Mouse (Mus musculus) lung, embryonic 15.5 days (tissue): ENCODE measurements around the gene Atrnl1. TPM values are rescaled to one million over a fixed set of nuclear protein-coding genes. Genes with fewer than 3 reads are reported as not detected.

Experiments
- ATAC-seq: fragments of 200-750 bp; cut with Nextera tagmentation; 2 replicates; pipeline ENCODE4 v1.8.0; 2017; ENCODE audit warnings: moderate number of reproducible peaks, borderline replicate concordance; ENCODE audit not compliant: low FRiP score, low TSS enrichment; ENCODE audit errors: extremely low read depth
- H3K27ac ChIP-seq: fragments of 300-500 bp; sonication (generic); 2 replicates; pipeline ENCODE4 v1.5.1; 2015; ENCODE audit warnings: moderate library complexity, mild to moderate bottlenecking, inconsistent platforms
- H3K27me3 ChIP-seq: fragments of 300-500 bp; sonication (generic); 2 replicates; pipeline ENCODE4 v1.6.1; 2015; ENCODE audit warnings: inconsistent platforms
- H3K36me3 ChIP-seq: fragments of 300-500 bp; sonication (generic); 2 replicates; pipeline ENCODE4 v1.6.1; 2015; ENCODE audit warnings: inconsistent platforms
- H3K4me1 ChIP-seq: fragments of 300-500 bp; sonication (generic); 2 replicates; pipeline ENCODE4 v1.6.1; 2015; ENCODE audit warnings: inconsistent platforms
- H3K4me2 ChIP-seq: fragments of 300-500 bp; sonication (generic); 2 replicates; pipeline ENCODE4 v1.6.1; 2015; ENCODE audit warnings: inconsistent platforms, mild to moderate bottlenecking, moderate library complexity
- H3K4me3 ChIP-seq: fragments of 300-500 bp; sonication (generic); 2 replicates; pipeline ENCODE4 v1.5.1; 2015; ENCODE audit warnings: mild to moderate bottlenecking, inconsistent platforms
- H3K9ac ChIP-seq: fragments of 300-500 bp; sonication (generic); 2 replicates; pipeline ENCODE4 v1.6.1; 2015; ENCODE audit warnings: inconsistent platforms
- H3K9me3 ChIP-seq: fragments of 300-500 bp; sonication (generic); 2 replicates; pipeline ENCODE4 v1.6.1; 2016; ENCODE audit warnings: inconsistent platforms
- WGBS: fragments of 180-500 bp; shearing (Covaris S2); methylation state at CpG from one replicate; pipeline ENCODE4 v1.1.7; 2015; 5-methylcytosine and 5-hydroxymethylcytosine counted together
- polyA plus RNA-seq: library from polyadenylated mRNA; unstranded; fragments of >200 nt; fragmentation: Nextera tagmentation; extraction: Ambion mirVana; gene quantifications from 2 replicates; pipeline ENCODE4 v1.2.1, GENCODE M21; 2015

Gene Atrnl1
- polyA plus RNA-seq, 1 experiment from 2014 or later: 5.3 TPM

- 89% methylated on average over 5 of the region's 5 CpGs for WGBS
- ATAC-seq: no peak
- no peak overlapping the region for H3K4me3 ChIP-seq
- no peak overlapping the region for H3K27ac ChIP-seq
- H3K4me1 ChIP-seq: no peaks in the 10 kb centered on the region
- H3K27me3 ChIP-seq: no peaks in the 10 kb centered on the region
- H3K9me3 ChIP-seq: no peaks in the 10 kb centered on the region
- H3K4me2 ChIP-seq: no peak overlapping the region
- no peaks in the 10 kb centered on the region for H3K36me3 ChIP-seq
- H3K9ac ChIP-seq: no peak overlapping the region
Measured at GRCm38 (mm10) chr19:58099539-58099938, 488.7 kb downstream of the Atrnl1 start.

GRCm38 (mm10) chr19:58100381-58100780 lies 489.5 kb downstream of the Atrnl1 start:
- Histone ChIP-seq H3K9ac (no peak overlapping the region), H3K36me3 (no peaks in the 10 kb centered on the region), H3K4me3 (no peak overlapping the region), H3K4me2 (no peak overlapping the region), H3K27ac (no peak overlapping the region), H3K27me3 (no peaks in the 10 kb centered on the region), H3K4me1 (no peaks in the 10 kb centered on the region), H3K9me3 (no peaks in the 10 kb centered on the region)
- WGBS: 49% methylated on average over 4 of the region's 4 CpGs
- no peak for ATAC-seq

- Histone ChIP-seq H3K27me3 (no peaks in the 10 kb centered on the region), H3K4me3 (no peak overlapping the region), H3K4me2 (no peak overlapping the region), H3K4me1 (no peaks in the 10 kb centered on the region), H3K27ac (no peak overlapping the region), H3K9ac (no peak overlapping the region), H3K9me3 (no peaks in the 10 kb centered on the region), H3K36me3 (no peaks in the 10 kb centered on the region)
- no peak for ATAC-seq
- 62% methylated on average over 7 of the region's 7 CpGs for WGBS
Measured at GRCm38 (mm10) chr19:58104544-58104943, 493.7 kb downstream of the Atrnl1 start.

GRCm38 (mm10) chr19:58107632-58108031 lies 496.8 kb downstream of the Atrnl1 start:
- Histone ChIP-seq H3K4me2 (no peak overlapping the region), H3K36me3 (no peaks in the 10 kb centered on the region), H3K27me3 (no peaks in the 10 kb centered on the region), H3K4me3 (no peak overlapping the region), H3K9me3 (no peaks in the 10 kb centered on the region), H3K9ac (no peak overlapping the region), H3K27ac (no peak overlapping the region), H3K4me1 (no peaks in the 10 kb centered on the region)
- ATAC-seq: no peak
- WGBS: 69% methylated on average over 10 of the region's 10 CpGs

GRCm38 (mm10) chr19:58110491-58110890 lies 499.7 kb downstream of the Atrnl1 start:
- no peak overlapping the region for H3K27ac ChIP-seq
- no peaks in the 10 kb centered on the region for H3K4me1 ChIP-seq
- no peak for ATAC-seq
- H3K4me2 ChIP-seq: no peak overlapping the region
- H3K27me3 ChIP-seq: no peaks in the 10 kb centered on the region
- no peak overlapping the region for H3K9ac ChIP-seq
- no peak overlapping the region for H3K4me3 ChIP-seq
- no peaks in the 10 kb centered on the region for H3K9me3 ChIP-seq
- H3K36me3 ChIP-seq: no peaks in the 10 kb centered on the region
- WGBS: 94% methylated on average over 3 of the region's 3 CpGs

- H3K27me3 ChIP-seq: no peaks in the 10 kb centered on the region
- H3K4me1 ChIP-seq: no peaks in the 10 kb centered on the region
- WGBS: 72% methylated on average over 6 of the region's 6 CpGs
- no peaks in the 10 kb centered on the region for H3K36me3 ChIP-seq
- no peak overlapping the region for H3K27ac ChIP-seq
- H3K9me3 ChIP-seq: no peaks in the 10 kb centered on the region
- H3K4me2 ChIP-seq: no peak overlapping the region
- no peak for ATAC-seq
- no peak overlapping the region for H3K9ac ChIP-seq
- no peak overlapping the region for H3K4me3 ChIP-seq
Measured at GRCm38 (mm10) chr19:58111291-58111690, 500.5 kb downstream of the Atrnl1 start.

- Histone ChIP-seq H3K4me1 (no peaks in the 10 kb centered on the region), H3K4me3 (no peak overlapping the region), H3K27ac (no peak overlapping the region), H3K4me2 (no peak overlapping the region), H3K36me3 (no peaks in the 10 kb centered on the region), H3K27me3 (no peaks in the 10 kb centered on the region), H3K9me3 (no peaks in the 10 kb centered on the region), H3K9ac (no peak overlapping the region)
- ATAC-seq: no peak
- 74% methylated on average over 5 of the region's 5 CpGs for WGBS
Measured at GRCm38 (mm10) chr19:58112151-58112550, 501.3 kb downstream of the Atrnl1 start.

- H3K27ac ChIP-seq: no peak overlapping the region
- no peak overlapping the region for H3K4me3 ChIP-seq
- no peaks in the 10 kb centered on the region for H3K27me3 ChIP-seq
- no peak overlapping the region for H3K4me2 ChIP-seq
- peak; percentile 96 for ATAC-seq
- H3K4me1 ChIP-seq: no peaks in the 10 kb centered on the region
- no peak overlapping the region for H3K9ac ChIP-seq
- H3K36me3 ChIP-seq: no peaks in the 10 kb centered on the region
- H3K9me3 ChIP-seq: no peaks in the 10 kb centered on the region
- 80% methylated on average over 5 of the region's 5 CpGs for WGBS
Measured at GRCm38 (mm10) chr19:58113092-58113731, 502.4 kb downstream of the Atrnl1 start.

GRCm38 (mm10) chr19:58117595-58117994 lies 506.8 kb downstream of the Atrnl1 start:
- no peaks in the 10 kb centered on the region for H3K9me3 ChIP-seq
- H3K9ac ChIP-seq: no peak overlapping the region
- no peak for ATAC-seq
- peaks cover 15% of the 10 kb centered on the region for H3K4me1 ChIP-seq
- H3K4me3 ChIP-seq: no peak overlapping the region
- no peaks in the 10 kb centered on the region for H3K36me3 ChIP-seq
- H3K27me3 ChIP-seq: no peaks in the 10 kb centered on the region
- H3K4me2 ChIP-seq: no peak overlapping the region
- WGBS: 78% methylated on average over 6 of the region's 6 CpGs
- H3K27ac ChIP-seq: no peak overlapping the region

GRCm38 (mm10) chr19:58118141-58118835 lies 507.5 kb downstream of the Atrnl1 start:
- H3K4me3 ChIP-seq: no peak overlapping the region
- H3K27me3 ChIP-seq: no peaks in the 10 kb centered on the region
- no peaks in the 10 kb centered on the region for H3K9me3 ChIP-seq
- WGBS: 84% methylated on average over 19 of the region's 19 CpGs
- no peak overlapping the region for H3K9ac ChIP-seq
- no peak overlapping the region for H3K27ac ChIP-seq
- no peak overlapping the region for H3K4me2 ChIP-seq
- no peak for ATAC-seq
- peaks cover 15% of the 10 kb centered on the region for H3K4me1 ChIP-seq
- H3K36me3 ChIP-seq: no peaks in the 10 kb centered on the region

GRCm38 (mm10) chr19:58118864-58119263 lies 508.0 kb downstream of the Atrnl1 start:
- Histone ChIP-seq H3K9ac (no peak overlapping the region), H3K27ac (no peak overlapping the region), H3K36me3 (no peaks in the 10 kb centered on the region), H3K4me3 (no peak overlapping the region), H3K4me2 (no peak overlapping the region), H3K9me3 (no peaks in the 10 kb centered on the region), H3K4me1 (peaks cover 15% of the 10 kb centered on the region), H3K27me3 (no peaks in the 10 kb centered on the region)
- 88% methylated on average over 11 of the region's 11 CpGs for WGBS
- ATAC-seq: no peak

- Histone ChIP-seq H3K36me3 (no peaks in the 10 kb centered on the region), H3K4me2 (no peak overlapping the region), H3K4me1 (peaks cover 15% of the 10 kb centered on the region), H3K9ac (no peak overlapping the region), H3K4me3 (no peak overlapping the region), H3K27me3 (no peaks in the 10 kb centered on the region), H3K27ac (no peak overlapping the region), H3K9me3 (no peaks in the 10 kb centered on the region)
- WGBS: 31% methylated on average over 13 of the region's 13 CpGs
- ATAC-seq: peak; percentile 57
Measured at GRCm38 (mm10) chr19:58119681-58120173, 508.9 kb downstream of the Atrnl1 start.
